Mouse (Mus musculus): ENCODE results near the gene Rnf212b. TPM values are rescaled to one million over a fixed set of nuclear protein-coding genes. Genes with fewer than 3 reads are reported as not detected.

The Rnf212b gene
- polyA plus RNA-seq, 1 experiment from 2014 or later = not detected

- Histone ChIP-seq H3K4me3 (ENCODE audit: low read depth, low read length) (peak overlapping the region; percentile 59), H3K4me2 (ENCODE audit: low read length) (peak overlapping the region; percentile 89), H3K27me3 (ENCODE audit: control insufficient read depth, insufficient read depth, low read depth, low read length) (no peaks in the 10 kb centered on the region), H3K4me1 (ENCODE audit: control insufficient read depth, insufficient read depth, low read length) (peaks cover 6% of the 10 kb centered on the region), H3K27ac (ENCODE audit: low read length) (no peak overlapping the region), H3K36me3 (ENCODE audit: control insufficient read depth, insufficient read depth, low read length) (no peaks in the 10 kb centered on the region), H3K9me3 (replicated peaks; ENCODE audit: control insufficient read depth, low read length, poor library complexity, severe bottlenecking) (no peaks in the 10 kb centered on the region), H3K9ac (ENCODE audit: low read depth, low read length) (peak overlapping the region; percentile 71)
- ATAC-seq = no peak
- 85% methylated on average over 9 of the region's 9 CpGs for WGBS
These were observed 33.9 kb upstream of the Rnf212b start for GRCm38 (mm10) chr14:54780084-54780483.

GRCm38 (mm10) chr14:54780836-54781609 is 32.9 kb upstream of the Rnf212b start:
- Histone ChIP-seq H3K27ac (ENCODE audit: low read length) (peak overlapping the region; percentile 78), H3K4me3 (ENCODE audit: low read depth, low read length) (peak overlapping the region; percentile 59), H3K9me3 (replicated peaks; ENCODE audit: control insufficient read depth, low read length, poor library complexity, severe bottlenecking) (no peaks in the 10 kb centered on the region), H3K4me1 (ENCODE audit: control insufficient read depth, insufficient read depth, low read length) (peaks cover 6% of the 10 kb centered on the region), H3K36me3 (ENCODE audit: control insufficient read depth, insufficient read depth, low read length) (no peaks in the 10 kb centered on the region), H3K4me2 (ENCODE audit: low read length) (peak overlapping the region; percentile 89), H3K9ac (ENCODE audit: low read depth, low read length) (peak overlapping the region; percentile 71), H3K27me3 (ENCODE audit: control insufficient read depth, insufficient read depth, low read depth, low read length) (no peaks in the 10 kb centered on the region)
- peak; percentile 89 for ATAC-seq
- 2% methylated on average over 35 of the region's 35 CpGs for WGBS

- Histone ChIP-seq H3K4me3 (ENCODE audit: low read depth, low read length) (peak within 1 kb of the TSS; percentile 59), H3K27ac (ENCODE audit: low read length) (peak within 1 kb of the TSS; percentile 78), H3K27me3 (ENCODE audit: control insufficient read depth, insufficient read depth, low read depth, low read length) (no peaks in the 10 kb centered on the region), H3K36me3 (ENCODE audit: control insufficient read depth, insufficient read depth, low read length) (no peaks in the 10 kb centered on the region), H3K9ac (ENCODE audit: low read depth, low read length) (peak within 1 kb of the TSS; percentile 71), H3K4me2 (ENCODE audit: low read length) (peak within 1 kb of the TSS; percentile 89), H3K9me3 (replicated peaks; ENCODE audit: control insufficient read depth, low read length, poor library complexity, severe bottlenecking) (no peaks in the 10 kb centered on the region), H3K4me1 (ENCODE audit: control insufficient read depth, insufficient read depth, low read length) (peaks cover 6% of the 10 kb centered on the region)
- WGBS = 1% methylated on average over 37 of the region's 37 CpGs
- peak; percentile 83 for ATAC-seq
These were observed 32.2 kb upstream of the Rnf212b start, which contains the start of gene Slc7a8 for GRCm38 (mm10) chr14:54781610-54782365. TSS of gene Slc7a8 (minus strand) at chr14:54781946.

GRCm38 (mm10) chr14:54782971-54783370 is 31.0 kb upstream of the Rnf212b start:
- Histone ChIP-seq H3K9ac (ENCODE audit: low read depth, low read length) (no peak overlapping the region), H3K27me3 (ENCODE audit: control insufficient read depth, insufficient read depth, low read depth, low read length) (no peaks in the 10 kb centered on the region), H3K36me3 (ENCODE audit: control insufficient read depth, insufficient read depth, low read length) (no peaks in the 10 kb centered on the region), H3K9me3 (replicated peaks; ENCODE audit: control insufficient read depth, low read length, poor library complexity, severe bottlenecking) (no peaks in the 10 kb centered on the region), H3K4me1 (ENCODE audit: control insufficient read depth, insufficient read depth, low read length) (peaks cover 6% of the 10 kb centered on the region), H3K27ac (ENCODE audit: low read length) (no peak overlapping the region), H3K4me2 (ENCODE audit: low read length) (no peak overlapping the region), H3K4me3 (ENCODE audit: low read depth, low read length) (no peak overlapping the region)
- 86% methylated on average over 6 of the region's 6 CpGs for WGBS
- ATAC-seq = no peak

- H3K9ac ChIP-seq (ENCODE audit: low read depth, low read length) = no peak overlapping the region
- no peaks in the 10 kb centered on the region for H3K4me1 ChIP-seq (ENCODE audit: control insufficient read depth, insufficient read depth, low read length)
- no peak overlapping the region for H3K27ac ChIP-seq (ENCODE audit: low read length)
- no peaks in the 10 kb centered on the region for H3K36me3 ChIP-seq (ENCODE audit: control insufficient read depth, insufficient read depth, low read length)
- no peak overlapping the region for H3K4me2 ChIP-seq (ENCODE audit: low read length)
- 47% methylated on average over 4 of the region's 4 CpGs for WGBS
- no peak overlapping the region for H3K4me3 ChIP-seq (ENCODE audit: low read depth, low read length)
- no peaks in the 10 kb centered on the region for H3K27me3 ChIP-seq (ENCODE audit: control insufficient read depth, insufficient read depth, low read depth, low read length)
- H3K9me3 ChIP-seq (replicated peaks; ENCODE audit: control insufficient read depth, low read length, poor library complexity, severe bottlenecking) = no peaks in the 10 kb centered on the region
- no peak for ATAC-seq
These were observed 28.0 kb upstream of the Rnf212b start for GRCm38 (mm10) chr14:54785898-54786297.

GRCm38 (mm10) chr14:54786489-54786888 is 27.5 kb upstream of the Rnf212b start:
- H3K27me3 ChIP-seq (ENCODE audit: control insufficient read depth, insufficient read depth, low read depth, low read length) = no peaks in the 10 kb centered on the region
- no peak for ATAC-seq
- H3K4me3 ChIP-seq (ENCODE audit: low read depth, low read length) = no peak overlapping the region
- 55% methylated on average over 10 of the region's 10 CpGs for WGBS
- H3K4me1 ChIP-seq (ENCODE audit: control insufficient read depth, insufficient read depth, low read length) = no peaks in the 10 kb centered on the region
- no peaks in the 10 kb centered on the region for H3K36me3 ChIP-seq (ENCODE audit: control insufficient read depth, insufficient read depth, low read length)
- no peak overlapping the region for H3K9ac ChIP-seq (ENCODE audit: low read depth, low read length)
- no peak overlapping the region for H3K27ac ChIP-seq (ENCODE audit: low read length)
- no peaks in the 10 kb centered on the region for H3K9me3 ChIP-seq (replicated peaks; ENCODE audit: control insufficient read depth, low read length, poor library complexity, severe bottlenecking)
- no peak overlapping the region for H3K4me2 ChIP-seq (ENCODE audit: low read length)

- no peaks in the 10 kb centered on the region for H3K9me3 ChIP-seq (replicated peaks; ENCODE audit: control insufficient read depth, low read length, poor library complexity, severe bottlenecking)
- 55% methylated on average over 4 of the region's 4 CpGs for WGBS
- no peak overlapping the region for H3K9ac ChIP-seq (ENCODE audit: low read depth, low read length)
- H3K4me3 ChIP-seq (ENCODE audit: low read depth, low read length) = no peak overlapping the region
- H3K4me1 ChIP-seq (ENCODE audit: control insufficient read depth, insufficient read depth, low read length) = no peaks in the 10 kb centered on the region
- H3K4me2 ChIP-seq (ENCODE audit: low read length) = no peak overlapping the region
- no peak overlapping the region for H3K27ac ChIP-seq (ENCODE audit: low read length)
- no peak for ATAC-seq
- H3K36me3 ChIP-seq (ENCODE audit: control insufficient read depth, insufficient read depth, low read length) = no peaks in the 10 kb centered on the region
- no peaks in the 10 kb centered on the region for H3K27me3 ChIP-seq (ENCODE audit: control insufficient read depth, insufficient read depth, low read depth, low read length)
These were observed 26.7 kb upstream of the Rnf212b start for GRCm38 (mm10) chr14:54787226-54787625.

- no peaks in the 10 kb centered on the region for H3K4me1 ChIP-seq (ENCODE audit: control insufficient read depth, insufficient read depth, low read length)
- WGBS = 93% methylated on average over 5 of the region's 5 CpGs
- H3K27ac ChIP-seq (ENCODE audit: low read length) = no peak overlapping the region
- H3K9ac ChIP-seq (ENCODE audit: low read depth, low read length) = no peak overlapping the region
- ATAC-seq = no peak
- H3K27me3 ChIP-seq (ENCODE audit: control insufficient read depth, insufficient read depth, low read depth, low read length) = no peaks in the 10 kb centered on the region
- no peaks in the 10 kb centered on the region for H3K9me3 ChIP-seq (replicated peaks; ENCODE audit: control insufficient read depth, low read length, poor library complexity, severe bottlenecking)
- no peak overlapping the region for H3K4me2 ChIP-seq (ENCODE audit: low read length)
- no peaks in the 10 kb centered on the region for H3K36me3 ChIP-seq (ENCODE audit: control insufficient read depth, insufficient read depth, low read length)
- H3K4me3 ChIP-seq (ENCODE audit: low read depth, low read length) = no peak overlapping the region
These were observed 25.7 kb upstream of the Rnf212b start for GRCm38 (mm10) chr14:54788231-54788630.

- Histone ChIP-seq H3K9ac (ENCODE audit: low read depth, low read length) (no peak overlapping the region), H3K27me3 (ENCODE audit: control insufficient read depth, insufficient read depth, low read depth, low read length) (no peaks in the 10 kb centered on the region), H3K4me3 (ENCODE audit: low read depth, low read length) (no peak overlapping the region), H3K4me2 (ENCODE audit: low read length) (no peak overlapping the region), H3K4me1 (ENCODE audit: control insufficient read depth, insufficient read depth, low read length) (no peaks in the 10 kb centered on the region), H3K36me3 (ENCODE audit: control insufficient read depth, insufficient read depth, low read length) (no peaks in the 10 kb centered on the region), H3K27ac (ENCODE audit: low read length) (no peak overlapping the region), H3K9me3 (replicated peaks; ENCODE audit: control insufficient read depth, low read length, poor library complexity, severe bottlenecking) (no peaks in the 10 kb centered on the region)
- WGBS = 72% methylated on average over 6 of the region's 6 CpGs
- no peak for ATAC-seq
These were observed 21.8 kb upstream of the Rnf212b start for GRCm38 (mm10) chr14:54792166-54792565.

Measured in midbrain, embryonic 16.5 days (tissue).